Mouse (Mus musculus) embryonic facial prominence, embryonic 12.5 days (tissue): Measurements from ENCODE around the gene Gm49353. TPM values are rescaled to one million over a fixed set of nuclear protein-coding genes. Genes with fewer than 3 reads are reported as not detected.

Experiments
- ATAC-seq: fragments of 200-750 bp; cut with Nextera tagmentation; 2 replicates; pipeline ENCODE4 v1.8.0; 2017; ENCODE audit not compliant: insufficient number of reproducible peaks, insufficient read depth, low FRiP score, low TSS enrichment
- H3K27ac ChIP-seq: fragments of 300-500 bp; sonication (generic); 2 replicates; pipeline ENCODE4 v1.5.1; 2016; ENCODE audit warnings: mild to moderate bottlenecking
- H3K27me3 ChIP-seq: fragments of 300-500 bp; sonication (generic); 2 replicates; pipeline ENCODE4 v1.6.1; 2016; ENCODE audit warnings: mild to moderate bottlenecking, moderate library complexity
- H3K36me3 ChIP-seq: fragments of 300-500 bp; sonication (generic); 2 replicates; pipeline ENCODE4 v1.6.1; 2016; ENCODE audit warnings: mild to moderate bottlenecking
- H3K4me1 ChIP-seq: fragments of 300-500 bp; sonication (generic); 2 replicates; pipeline ENCODE4 v1.6.1; 2016
- H3K4me2 ChIP-seq: fragments of 300-500 bp; sonication (generic); replicated peaks from 2 replicates; pipeline ENCODE4 v1.6.1; 2016; ENCODE audit warnings: mild to moderate bottlenecking, moderate library complexity
- H3K4me3 ChIP-seq: fragments of 300-500 bp; sonication (generic); 2 replicates; pipeline ENCODE4 v1.5.1; 2016; ENCODE audit warnings: mild to moderate bottlenecking
- H3K9ac ChIP-seq: fragments of 300-500 bp; sonication (generic); 2 replicates; pipeline ENCODE4 v1.6.1; 2016; ENCODE audit warnings: mild to moderate bottlenecking, moderate library complexity
- H3K9me3 ChIP-seq: fragments of 300-500 bp; sonication (generic); 2 replicates; pipeline ENCODE4 v1.6.1; 2016; ENCODE audit warnings: mild to moderate bottlenecking, moderate library complexity
- WGBS: fragments of 180-500 bp; shearing (Covaris S2); methylation state at CpG from one replicate; pipeline ENCODE4 v1.1.7; 2016; 5-methylcytosine and 5-hydroxymethylcytosine counted together
- polyA plus RNA-seq: library from polyadenylated mRNA; unstranded; fragments of >200 nt; fragmentation: Nextera tagmentation; extraction: Ambion mirVana; gene quantifications from 2 replicates; pipeline ENCODE4 v1.2.1, GENCODE M21; 2016

Gene Gm49353
- 0.61 and 2.0 TPM in 2 replicates for polyA plus RNA-seq

DNA sequence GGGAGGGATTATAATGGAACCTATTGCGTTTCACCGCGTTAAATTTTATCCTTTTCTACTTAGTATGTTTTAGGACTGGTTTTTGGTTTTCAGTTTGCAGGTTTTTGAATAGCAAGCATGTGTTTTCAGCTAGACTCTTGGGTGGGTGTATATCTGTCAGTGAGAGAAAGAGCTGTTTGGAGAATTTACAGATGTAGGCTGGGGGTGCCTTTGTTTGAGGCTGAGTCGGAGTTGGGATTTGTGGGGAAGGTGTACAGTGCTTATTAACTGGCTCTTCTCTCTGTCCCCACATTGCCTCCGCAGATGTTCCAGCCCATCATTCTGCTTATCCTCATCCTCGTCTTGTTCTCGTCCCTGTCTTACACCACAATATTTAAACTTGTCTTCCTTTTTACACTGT, at the start of gene Gm49353:
TSS of gene Gm49353 (plus strand) at position 313 of the 400 bp plus-strand sequence.
- no peak within 1 kb of the TSS for H3K4me2 ChIP-seq
- no peak within 1 kb of the TSS for H3K4me3 ChIP-seq
- no peak within 1 kb of the TSS for H3K9ac ChIP-seq
- no peaks in the 10 kb centered on the region for H3K27me3 ChIP-seq
- no peaks in the 10 kb centered on the region for H3K4me1 ChIP-seq
- H3K27ac ChIP-seq = no peak within 1 kb of the TSS
- no peak for ATAC-seq
- peaks cover 8% of the 10 kb centered on the region; the same call in 1 of the 2 replicates for H3K36me3 ChIP-seq
- peaks cover 8% of the 10 kb centered on the region; the same call in 1 of the 2 replicates for H3K9me3 ChIP-seq
- 91% methylated on average over 7 of the region's 7 CpGs for WGBS

DNA sequence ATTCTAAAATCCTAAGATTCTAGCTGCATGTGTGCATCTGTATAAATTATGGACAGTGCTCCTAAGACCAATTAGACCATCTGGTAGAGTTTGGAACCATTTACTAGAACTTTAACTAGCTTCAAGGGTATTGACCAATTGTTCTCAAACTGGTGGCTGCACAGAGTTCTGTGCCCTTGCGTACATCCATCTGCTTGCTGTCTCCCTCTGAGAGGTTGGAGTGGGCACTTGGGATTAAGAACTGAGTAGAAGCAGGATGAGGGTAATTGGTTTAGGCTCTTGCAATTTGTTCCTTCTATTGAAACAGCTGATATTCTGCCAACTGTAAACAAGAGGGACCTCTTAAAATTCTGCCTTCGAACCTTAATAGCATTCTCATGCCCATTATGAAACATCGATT, 43.5 kb upstream of the Gm49353 start:
- H3K27me3 ChIP-seq = no peaks in the 10 kb centered on the region
- WGBS = 85% methylated on average over 3 of the region's 3 CpGs
- H3K27ac ChIP-seq = no peak overlapping the region
- no peaks in the 10 kb centered on the region for H3K36me3 ChIP-seq
- no peak for ATAC-seq
- H3K4me3 ChIP-seq = no peak overlapping the region
- H3K9ac ChIP-seq = no peak overlapping the region
- H3K4me2 ChIP-seq = no peak overlapping the region
- H3K4me1 ChIP-seq = no peaks in the 10 kb centered on the region
- H3K9me3 ChIP-seq = no peaks in the 10 kb centered on the region

DNA sequence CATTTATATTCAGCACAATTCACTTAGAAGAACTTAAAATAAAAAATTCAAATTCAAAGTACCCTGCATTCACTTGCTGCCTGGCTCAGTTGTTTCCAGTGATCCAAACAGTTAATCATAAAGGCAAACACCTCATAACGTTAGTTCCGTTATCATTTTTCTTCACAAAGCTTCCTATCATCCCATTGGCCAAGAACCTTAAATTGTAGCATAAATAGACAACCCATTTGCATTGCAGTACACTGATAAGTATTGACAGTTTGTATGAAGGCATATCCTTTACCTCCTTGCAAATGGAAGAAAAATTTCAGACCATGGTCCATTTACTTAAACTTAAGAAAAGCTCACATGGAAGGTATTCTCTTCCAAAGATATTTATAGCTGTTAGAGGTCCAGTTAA, 37.1 kb upstream of the Gm49353 start:
- H3K9ac ChIP-seq = no peak overlapping the region
- no peaks in the 10 kb centered on the region for H3K9me3 ChIP-seq
- no peak overlapping the region for H3K27ac ChIP-seq
- WGBS = 91% methylated on average over 2 of the region's 2 CpGs
- no peak overlapping the region for H3K4me2 ChIP-seq
- no peak for ATAC-seq
- H3K36me3 ChIP-seq = no peaks in the 10 kb centered on the region
- no peak overlapping the region for H3K4me3 ChIP-seq
- H3K27me3 ChIP-seq = no peaks in the 10 kb centered on the region
- no peaks in the 10 kb centered on the region for H3K4me1 ChIP-seq

DNA sequence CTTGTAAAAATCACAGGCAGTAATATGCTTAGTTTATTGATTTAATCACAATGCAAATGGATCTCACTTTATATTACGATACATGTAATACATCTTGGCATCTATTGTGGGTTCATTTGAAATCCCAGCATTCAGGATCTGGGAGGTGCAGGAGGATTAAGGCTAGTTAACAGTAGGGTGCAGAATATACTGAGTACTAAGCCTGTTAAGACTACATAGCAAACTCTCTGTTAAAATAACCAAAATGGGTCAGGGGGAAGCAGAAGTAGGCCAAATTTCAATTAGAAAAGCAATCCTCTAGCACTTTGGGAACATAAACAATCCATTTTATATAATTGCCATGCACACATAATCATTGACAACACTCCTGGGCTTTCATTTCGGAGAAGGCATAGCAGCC, 25.0 kb upstream of the Gm49353 start:
- Histone ChIP-seq H3K9ac (no peak overlapping the region), H3K9me3 (no peaks in the 10 kb centered on the region), H3K27me3 (no peaks in the 10 kb centered on the region), H3K36me3 (no peaks in the 10 kb centered on the region), H3K4me1 (no peaks in the 10 kb centered on the region), H3K4me2 (no peak overlapping the region), H3K4me3 (no peak overlapping the region), H3K27ac (no peak overlapping the region)
- 88% methylated on average over 2 of the region's 2 CpGs for WGBS
- ATAC-seq = no peak

DNA sequence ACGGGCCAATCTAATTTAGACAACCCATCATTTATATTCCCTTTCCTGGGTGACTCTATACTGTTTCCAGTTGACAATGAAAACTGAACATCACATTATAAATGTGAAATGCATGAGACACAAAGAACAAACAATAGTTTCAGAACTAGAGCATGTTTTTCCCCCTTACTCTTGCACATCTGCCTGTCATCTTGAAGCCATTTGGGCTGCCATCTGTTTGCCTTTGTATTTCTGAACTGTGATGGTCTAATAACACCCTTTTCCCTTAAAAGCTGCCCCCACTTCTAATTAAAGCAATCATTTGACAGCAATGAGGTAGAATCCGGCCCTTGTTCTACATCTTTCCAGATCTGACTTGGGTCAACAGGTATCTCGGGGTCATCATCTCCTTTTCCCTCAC, 23.1 kb upstream of the Gm49353 start:
- Histone ChIP-seq H3K27ac (no peak overlapping the region), H3K9ac (no peak overlapping the region), H3K9me3 (no peaks in the 10 kb centered on the region), H3K36me3 (no peaks in the 10 kb centered on the region), H3K4me2 (no peak overlapping the region), H3K4me3 (no peak overlapping the region), H3K4me1 (no peaks in the 10 kb centered on the region), H3K27me3 (no peaks in the 10 kb centered on the region)
- 55% methylated on average over 3 of the region's 3 CpGs for WGBS
- no peak for ATAC-seq

DNA sequence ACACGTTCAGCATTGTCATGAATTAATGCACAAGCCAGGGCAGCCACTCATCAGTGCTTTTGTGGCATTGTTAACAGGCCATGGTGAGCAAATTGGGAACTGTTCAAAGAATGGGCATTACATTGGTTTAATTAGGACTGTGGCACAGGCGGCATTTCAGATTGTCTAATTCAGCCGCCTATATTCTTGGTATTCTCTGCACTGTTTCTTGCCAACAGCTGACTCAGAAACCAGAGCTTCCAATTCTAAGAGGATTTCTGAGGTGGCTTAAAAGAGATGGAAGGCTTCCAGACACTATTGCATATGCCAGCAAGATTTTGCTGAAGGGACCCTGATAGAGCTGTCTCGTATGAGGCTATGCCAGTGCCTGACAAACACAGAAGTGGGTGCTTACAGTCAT, 21.9 kb upstream of the Gm49353 start:
- Histone ChIP-seq H3K27ac (no peak overlapping the region), H3K9me3 (no peaks in the 10 kb centered on the region), H3K9ac (no peak overlapping the region), H3K27me3 (no peaks in the 10 kb centered on the region), H3K4me2 (no peak overlapping the region), H3K36me3 (no peaks in the 10 kb centered on the region), H3K4me1 (no peaks in the 10 kb centered on the region), H3K4me3 (no peak overlapping the region)
- no peak for ATAC-seq
- 85% methylated on average over 4 of the region's 4 CpGs for WGBS

DNA sequence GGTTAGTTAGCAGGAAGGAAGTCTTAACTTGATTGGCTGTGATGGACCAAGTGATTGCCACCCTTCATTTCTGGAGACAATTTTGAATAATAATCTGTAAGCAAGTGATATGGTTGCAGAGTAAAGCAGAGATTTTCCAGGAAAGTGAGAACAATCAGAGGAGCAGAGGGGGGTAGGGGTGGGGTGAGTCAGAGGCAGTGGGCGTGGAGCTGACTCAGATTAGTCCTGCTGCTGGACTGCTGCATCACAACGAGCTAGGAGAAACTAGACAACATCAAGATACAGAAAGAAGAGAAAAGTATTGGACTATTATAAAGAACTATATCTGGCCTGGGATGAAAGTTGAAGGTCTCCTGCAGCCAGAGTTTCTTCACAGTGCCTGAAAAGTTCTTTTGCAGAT, 20.8 kb upstream of the Gm49353 start:
- Histone ChIP-seq H3K4me1 (no peaks in the 10 kb centered on the region), H3K9ac (no peak overlapping the region), H3K4me2 (no peak overlapping the region), H3K4me3 (no peak overlapping the region), H3K9me3 (no peaks in the 10 kb centered on the region), H3K27ac (no peak overlapping the region), H3K36me3 (no peaks in the 10 kb centered on the region), H3K27me3 (no peaks in the 10 kb centered on the region)
- WGBS = 50% methylated on average over 2 of the region's 2 CpGs
- ATAC-seq = no peak

DNA sequence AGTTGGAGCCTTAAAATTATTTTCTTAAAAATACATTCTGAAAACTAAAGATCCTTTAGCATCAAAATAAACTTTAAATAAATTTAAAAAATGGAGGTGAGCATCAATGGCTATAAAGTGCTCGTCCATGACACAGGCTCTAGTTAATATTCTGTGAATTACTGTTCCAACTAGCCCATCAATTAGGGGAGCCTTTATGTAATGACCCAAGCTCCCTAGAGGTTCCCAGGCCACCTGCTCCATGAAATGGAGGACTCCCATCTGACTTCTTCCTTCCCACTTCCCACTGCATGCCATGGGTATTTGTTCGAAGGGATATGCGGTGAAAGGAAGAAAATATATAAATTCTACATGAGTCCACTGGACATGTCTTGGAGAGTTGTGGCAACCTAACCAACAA, 18.5 kb upstream of the Gm49353 start:
- Histone ChIP-seq H3K27ac (no peak overlapping the region), H3K4me2 (no peak overlapping the region), H3K4me3 (no peak overlapping the region), H3K4me1 (no peaks in the 10 kb centered on the region), H3K36me3 (no peaks in the 10 kb centered on the region), H3K27me3 (no peaks in the 10 kb centered on the region), H3K9me3 (no peaks in the 10 kb centered on the region), H3K9ac (no peak overlapping the region)
- 91% methylated on average over 3 of the region's 3 CpGs for WGBS
- ATAC-seq = no peak

DNA sequence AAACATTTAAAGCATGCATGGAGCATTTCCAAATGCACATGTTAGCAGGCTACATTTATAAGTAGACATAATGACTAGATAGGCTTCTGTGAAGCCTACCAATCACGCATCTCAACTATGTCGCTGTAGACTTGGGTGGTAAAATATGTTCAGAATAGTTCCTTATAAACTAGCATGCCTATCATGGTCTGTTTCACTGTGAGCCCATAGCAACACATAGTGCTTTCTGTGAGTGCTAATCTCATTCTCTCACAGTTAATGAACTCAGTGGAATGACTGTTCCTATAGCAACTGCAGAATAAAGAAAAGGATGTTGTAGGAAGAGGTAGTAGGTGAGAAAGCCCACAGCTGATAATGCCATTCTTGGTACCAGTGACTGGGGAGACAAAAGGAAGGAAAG, 17.7 kb upstream of the Gm49353 start:
- Histone ChIP-seq H3K27ac (no peak overlapping the region), H3K4me1 (no peaks in the 10 kb centered on the region), H3K27me3 (no peaks in the 10 kb centered on the region), H3K4me2 (no peak overlapping the region), H3K36me3 (no peaks in the 10 kb centered on the region), H3K4me3 (no peak overlapping the region), H3K9ac (no peak overlapping the region), H3K9me3 (no peaks in the 10 kb centered on the region)
- no peak for ATAC-seq
- WGBS = 91% methylated on average over 2 of the region's 2 CpGs

DNA sequence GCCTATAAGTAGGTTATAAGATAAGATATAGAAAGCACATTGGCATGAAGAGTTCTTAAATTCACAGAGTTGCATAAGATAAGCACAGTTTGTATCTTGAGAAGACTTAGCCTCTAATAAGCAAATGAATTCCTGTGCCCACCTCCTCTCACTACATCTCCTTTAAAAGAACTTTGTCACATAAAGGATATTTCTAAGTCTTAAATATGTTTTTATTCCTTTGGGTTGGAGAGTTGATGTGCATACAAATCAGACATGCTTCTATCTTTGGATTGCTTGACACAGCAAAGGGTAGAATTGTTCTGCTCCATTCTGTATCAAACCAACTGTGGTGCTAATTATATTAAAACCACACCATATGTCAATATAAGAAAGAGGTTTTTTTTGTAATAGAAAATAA, 5.0 kb upstream of the Gm49353 start:
- no peak for ATAC-seq
- peaks cover 8% of the 10 kb centered on the region; the same call in 1 of the 2 replicates for H3K9me3 ChIP-seq
- peaks cover 8% of the 10 kb centered on the region; the same call in 1 of the 2 replicates for H3K36me3 ChIP-seq

DNA sequence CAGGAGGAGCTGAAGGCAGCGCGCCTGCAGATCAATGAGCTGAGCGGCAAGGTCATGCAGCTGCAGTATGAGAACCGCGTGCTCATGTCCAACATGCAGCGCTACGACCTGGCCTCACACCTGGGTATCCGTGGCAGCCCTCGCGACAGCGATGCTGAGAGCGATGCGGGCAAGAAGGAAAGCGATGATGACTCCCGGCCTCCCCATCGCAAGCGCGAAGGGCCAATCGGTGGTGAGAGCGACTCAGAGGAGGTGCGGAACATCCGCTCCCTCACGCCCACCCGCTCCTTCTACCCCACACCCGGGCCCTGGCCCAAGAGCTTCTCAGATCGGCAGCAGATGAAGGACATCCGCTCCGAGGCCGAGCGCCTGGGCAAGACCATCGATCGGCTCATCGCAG, 1.9 kb upstream of the Gm49353 start:
- 95% methylated on average over 33 of the region's 33 CpGs for WGBS
- no peaks in the 10 kb centered on the region for H3K4me1 ChIP-seq
- peaks cover 8% of the 10 kb centered on the region; the same call in 1 of the 2 replicates for H3K9me3 ChIP-seq
- no peak overlapping the region for H3K9ac ChIP-seq
- H3K27me3 ChIP-seq = no peaks in the 10 kb centered on the region
- H3K4me3 ChIP-seq = no peak overlapping the region
- no peak overlapping the region for H3K4me2 ChIP-seq
- ATAC-seq = no peak
- H3K36me3 ChIP-seq = peaks cover 8% of the 10 kb centered on the region; the same call in 1 of the 2 replicates
- H3K27ac ChIP-seq = no peak overlapping the region

More for the DNA sequence above, 5.0 kb upstream of the Gm49353 start:
- Histone ChIP-seq H3K27ac (no peak overlapping the region), H3K4me3 (no peak overlapping the region), H3K4me2 (no peak overlapping the region), H3K4me1 (no peaks in the 10 kb centered on the region), H3K9ac (no peak overlapping the region), H3K27me3 (no peaks in the 10 kb centered on the region)

DNA sequence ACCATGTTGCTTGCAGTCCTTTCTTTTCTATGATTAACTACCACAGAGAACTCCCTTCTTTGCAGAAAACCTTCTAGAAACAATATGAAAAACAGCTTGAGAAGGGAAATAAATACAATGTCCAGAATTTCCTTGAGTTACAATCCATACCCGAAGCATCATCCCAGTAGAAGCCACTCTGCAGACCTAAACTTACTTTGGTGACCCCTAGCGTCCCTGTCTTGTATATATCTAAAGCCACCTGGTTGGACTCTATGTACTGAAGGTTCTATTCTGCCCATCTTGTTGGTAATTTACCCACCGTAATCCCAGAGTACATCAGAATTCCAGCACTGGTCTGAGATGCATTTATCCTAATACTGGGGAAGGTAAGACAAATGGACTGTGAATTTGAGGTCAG, 1.1 kb downstream of the Gm49353 start:
- Histone ChIP-seq H3K4me2 (no peak overlapping the region), H3K36me3 (peaks cover 8% of the 10 kb centered on the region; the same call in 1 of the 2 replicates), H3K9me3 (peaks cover 8% of the 10 kb centered on the region; the same call in 1 of the 2 replicates), H3K4me3 (no peak overlapping the region), H3K27me3 (no peaks in the 10 kb centered on the region), H3K4me1 (no peaks in the 10 kb centered on the region), H3K9ac (no peak overlapping the region), H3K27ac (no peak overlapping the region)
- 72% methylated on average over 3 of the region's 3 CpGs for WGBS
- no peak for ATAC-seq

DNA sequence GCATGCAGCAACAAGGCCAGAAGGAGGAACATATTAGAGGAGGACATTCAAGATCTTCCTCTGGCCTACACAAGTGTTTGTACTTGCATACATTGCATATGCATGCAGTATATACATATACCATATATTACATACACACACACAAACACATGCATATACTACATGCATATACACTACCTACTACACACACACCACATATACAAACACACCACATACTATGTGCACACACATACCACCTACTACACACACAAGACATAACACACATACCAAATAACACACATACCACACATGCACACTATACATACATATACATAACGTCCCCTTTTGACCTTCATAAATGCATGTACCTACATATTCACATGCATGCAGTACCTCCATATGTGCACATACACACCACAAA, 1.9 kb downstream of the Gm49353 start:
- H3K36me3 ChIP-seq = peaks cover 8% of the 10 kb centered on the region; the same call in 1 of the 2 replicates
- H3K27ac ChIP-seq = no peak overlapping the region
- H3K27me3 ChIP-seq = no peaks in the 10 kb centered on the region
- ATAC-seq = no peak
- no peak overlapping the region for H3K4me2 ChIP-seq
- H3K4me3 ChIP-seq = no peak overlapping the region
- H3K4me1 ChIP-seq = no peaks in the 10 kb centered on the region
- H3K9ac ChIP-seq = no peak overlapping the region
- H3K9me3 ChIP-seq = peaks cover 8% of the 10 kb centered on the region; the same call in 1 of the 2 replicates
- 83% methylated on average over 1 of the region's 1 CpGs for WGBS
